Mouse (Mus musculus): ENCODE results near the gene Clpb. TPM values are rescaled to one million over a fixed set of nuclear protein-coding genes. Genes with fewer than 3 reads are reported as not detected.

Gene Clpb
- polyA plus RNA-seq, 1 experiment = 9.7 TPM

DNA sequence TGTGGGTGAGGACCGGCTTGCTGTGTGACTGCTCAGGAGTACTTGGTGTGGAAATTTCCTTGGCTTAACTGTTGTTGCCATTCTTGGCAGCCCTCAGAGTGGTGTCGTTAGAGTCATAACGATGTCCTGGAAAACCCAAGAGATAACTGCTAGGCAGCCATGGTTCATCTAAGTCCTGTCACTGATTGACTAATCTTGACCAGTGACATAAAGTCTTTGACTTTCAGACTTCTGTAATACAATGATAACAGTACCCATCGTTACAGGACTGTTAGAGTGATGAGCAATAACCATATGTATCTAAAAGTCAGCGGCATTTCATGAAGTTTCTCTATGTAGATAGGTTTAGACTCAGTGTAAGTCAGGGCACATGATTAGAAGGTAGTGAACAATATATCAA is 46.8 kb downstream of the Clpb start:
- TF ChIP-seq CTCF (IDR thresholded peaks at IDR 0.05; ENCODE audit: low read depth, low read length) = no peak
- TF ChIP-seq POLR2A (IDR thresholded peaks at IDR 0.05; ENCODE audit: borderline replicate concordance, low read depth, low read length) = no peak
- no peak overlapping the region for H3K27ac ChIP-seq (ENCODE audit: insufficient read depth, low read depth, low read length)
- no peaks in the 10 kb centered on the region for H3K4me1 ChIP-seq (ENCODE audit: control insufficient read depth, insufficient read depth, low read length)
- no peak overlapping the region for H3K4me3 ChIP-seq (ENCODE audit: insufficient read depth, low read length)

DNA sequence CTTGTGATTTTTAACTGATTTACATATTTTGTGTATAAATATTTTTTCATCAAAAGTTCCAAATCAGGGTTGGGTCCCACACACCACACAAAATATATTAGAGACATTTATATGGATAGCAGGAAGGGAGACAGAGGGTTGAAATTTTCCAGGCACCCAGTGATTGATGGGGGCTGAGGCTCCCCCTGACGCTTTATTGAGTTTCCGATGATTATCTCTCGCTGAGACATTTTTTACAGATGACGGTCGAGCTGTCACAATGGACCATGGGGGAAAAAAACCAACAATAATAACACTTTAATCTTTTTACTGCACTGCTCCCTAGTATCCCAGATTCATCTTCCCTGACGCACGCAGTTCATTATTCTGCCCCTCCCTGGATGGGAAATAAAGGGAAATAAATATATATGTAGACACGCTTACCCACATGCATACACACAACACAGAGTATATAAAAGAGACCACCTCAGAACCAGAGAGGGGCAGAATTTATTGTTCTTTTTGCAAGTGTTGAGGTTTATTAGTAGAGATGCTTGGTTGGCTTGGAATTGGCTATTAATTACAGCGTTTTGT is 50.5 kb downstream of the Clpb start:
- TF ChIP-seq CTCF (IDR thresholded peaks at IDR 0.05; ENCODE audit: low read depth, low read length) (no peak), POLR2A (IDR thresholded peaks at IDR 0.05; ENCODE audit: borderline replicate concordance, low read depth, low read length) (no peak)
- Histone ChIP-seq H3K4me3 (ENCODE audit: insufficient read depth, low read length) (no peak overlapping the region), H3K4me1 (ENCODE audit: control insufficient read depth, insufficient read depth, low read length) (no peaks in the 10 kb centered on the region), H3K27ac (ENCODE audit: insufficient read depth, low read depth, low read length) (no peak overlapping the region)

DNA sequence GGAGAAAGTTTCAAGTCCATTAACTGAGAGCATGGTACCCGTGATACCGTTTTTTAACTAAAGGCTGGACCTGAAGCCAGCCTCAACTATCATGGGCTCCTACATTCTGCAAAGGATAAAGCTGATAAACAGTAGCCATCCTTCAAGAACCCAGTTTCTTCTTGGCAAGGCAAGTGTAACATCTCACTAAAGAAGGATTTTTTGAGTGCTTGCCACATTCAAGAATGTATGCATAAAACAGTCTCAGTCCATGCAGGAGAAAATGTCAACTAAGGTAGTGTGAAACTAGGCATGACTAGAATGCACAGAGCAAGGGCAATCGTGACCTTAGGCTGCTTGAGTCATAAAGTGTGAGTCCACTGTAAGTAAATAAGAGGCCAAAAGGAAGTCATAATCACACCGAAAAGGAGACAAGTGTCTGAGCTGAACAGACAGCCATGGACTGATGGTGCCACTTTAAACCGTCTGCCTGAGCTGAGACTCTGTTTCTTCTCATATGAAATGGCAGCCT is 51.7 kb downstream of the Clpb start:
- H3K27ac ChIP-seq (ENCODE audit: insufficient read depth, low read depth, low read length) = no peak overlapping the region
- no peaks in the 10 kb centered on the region for H3K4me1 ChIP-seq (ENCODE audit: control insufficient read depth, insufficient read depth, low read length)
- TF ChIP-seq POLR2A (IDR thresholded peaks at IDR 0.05; ENCODE audit: borderline replicate concordance, low read depth, low read length) (no peak), CTCF (IDR thresholded peaks at IDR 0.05; ENCODE audit: low read depth, low read length) (no peak)
- no peak overlapping the region for H3K4me3 ChIP-seq (ENCODE audit: insufficient read depth, low read length)

DNA sequence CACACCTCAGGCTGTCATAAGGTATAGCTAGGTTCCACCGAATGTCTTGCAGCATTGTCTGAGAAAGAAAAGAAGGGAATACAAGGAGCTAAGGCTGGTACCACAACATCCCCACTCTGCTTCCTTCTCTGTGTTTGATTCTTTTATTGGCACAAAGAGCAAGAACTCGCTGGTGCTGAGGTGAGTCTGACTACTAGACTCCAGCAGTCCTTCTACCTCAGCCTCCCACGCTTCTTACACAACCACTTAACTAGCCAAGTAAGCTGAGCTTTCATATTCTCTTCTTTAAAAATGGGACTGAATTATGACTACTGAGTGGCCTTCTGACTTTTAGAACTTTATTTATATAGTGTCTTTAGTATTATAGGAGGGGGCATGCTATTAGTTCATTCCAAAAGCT is 56.9 kb downstream of the Clpb start:
- Histone ChIP-seq H3K4me3 (ENCODE audit: insufficient read depth, low read length) (no peak overlapping the region), H3K4me1 (ENCODE audit: control insufficient read depth, insufficient read depth, low read length) (no peaks in the 10 kb centered on the region), H3K27ac (ENCODE audit: insufficient read depth, low read depth, low read length) (no peak overlapping the region)
- TF ChIP-seq CTCF (IDR thresholded peaks at IDR 0.05; ENCODE audit: low read depth, low read length) (no peak), POLR2A (IDR thresholded peaks at IDR 0.05; ENCODE audit: borderline replicate concordance, low read depth, low read length) (no peak)

DNA sequence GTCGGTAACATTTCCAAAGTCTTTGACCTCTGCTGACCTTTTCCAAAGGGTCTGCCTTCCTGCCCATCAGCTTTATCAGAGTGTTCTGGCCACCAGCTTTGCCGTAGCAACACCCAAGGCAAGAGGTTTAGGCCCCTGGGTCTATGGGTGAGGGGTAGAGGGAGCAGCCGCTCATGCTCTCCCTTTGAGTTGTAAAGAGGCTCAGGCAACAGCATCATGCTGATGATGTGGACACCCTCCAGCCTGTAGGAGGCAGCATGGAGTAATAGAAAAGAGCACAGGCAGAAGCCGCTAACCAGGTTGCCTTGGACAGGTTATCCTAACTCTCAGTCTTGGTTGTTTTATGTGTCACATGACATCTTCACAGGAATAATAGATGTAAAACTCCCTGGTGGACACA is 61.6 kb downstream of the Clpb start:
- Histone ChIP-seq H3K4me1 (ENCODE audit: control insufficient read depth, insufficient read depth, low read length) (no peaks in the 10 kb centered on the region), H3K27ac (ENCODE audit: insufficient read depth, low read depth, low read length) (no peak overlapping the region), H3K4me3 (ENCODE audit: insufficient read depth, low read length) (no peak overlapping the region)
- TF ChIP-seq CTCF (IDR thresholded peaks at IDR 0.05; ENCODE audit: low read depth, low read length) (no peak), POLR2A (IDR thresholded peaks at IDR 0.05; ENCODE audit: borderline replicate concordance, low read depth, low read length) (no peak)

DNA sequence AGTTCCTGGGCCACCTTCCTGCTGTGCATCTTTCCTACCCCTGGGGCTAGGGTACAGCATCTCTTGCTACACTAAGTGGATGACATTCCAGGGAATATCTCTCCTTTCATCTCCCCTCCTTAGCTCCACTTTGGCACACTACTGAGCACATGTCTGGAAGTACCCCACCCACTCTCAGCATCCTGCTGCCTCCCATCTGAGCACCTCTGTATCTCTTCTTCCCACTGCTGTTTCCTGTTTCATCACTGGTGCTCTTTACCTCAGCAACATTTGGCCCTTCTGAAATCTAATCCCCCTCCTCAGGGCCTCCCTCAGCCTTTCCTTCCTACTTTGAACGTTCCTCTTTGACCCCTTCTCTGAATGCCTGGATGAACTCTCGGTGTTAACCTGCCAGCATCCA is 63.5 kb downstream of the Clpb start:
- no peak for TF ChIP-seq CTCF (IDR thresholded peaks at IDR 0.05; ENCODE audit: low read depth, low read length)
- no peak for TF ChIP-seq POLR2A (IDR thresholded peaks at IDR 0.05; ENCODE audit: borderline replicate concordance, low read depth, low read length)
- no peak overlapping the region for H3K4me3 ChIP-seq (ENCODE audit: insufficient read depth, low read length)
- H3K27ac ChIP-seq (ENCODE audit: insufficient read depth, low read depth, low read length) = no peak overlapping the region

DNA sequence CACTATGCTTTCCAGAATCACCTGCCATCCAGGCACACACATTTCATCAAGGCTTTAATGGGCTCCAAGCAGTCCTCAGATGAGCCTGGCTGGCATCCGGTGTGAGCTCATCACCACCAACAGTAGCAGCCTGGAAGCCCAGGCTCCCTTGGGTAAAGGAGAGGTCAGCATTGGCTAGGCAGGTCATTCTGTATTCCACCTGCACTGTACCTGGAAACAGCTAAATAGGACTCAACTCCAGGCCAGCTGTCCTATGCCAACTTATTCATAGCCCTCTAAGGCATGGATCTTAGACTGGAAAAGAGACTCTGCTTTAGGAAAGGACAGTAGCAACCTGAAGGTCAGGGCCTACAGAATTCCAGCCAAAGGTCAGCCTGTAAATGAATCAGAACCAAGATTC is 68.7 kb downstream of the Clpb start:
- no peak for TF ChIP-seq POLR2A (IDR thresholded peaks at IDR 0.05; ENCODE audit: borderline replicate concordance, low read depth, low read length)
- TF ChIP-seq CTCF (IDR thresholded peaks at IDR 0.05; ENCODE audit: low read depth, low read length) = no peak
- H3K4me1 ChIP-seq (ENCODE audit: control insufficient read depth, insufficient read depth, low read length) = peaks cover 6% of the 10 kb centered on the region
- no peak overlapping the region for H3K4me3 ChIP-seq (ENCODE audit: insufficient read depth, low read length)
- no peak overlapping the region for H3K27ac ChIP-seq (ENCODE audit: insufficient read depth, low read depth, low read length)

More for the DNA sequence above, 63.5 kb downstream of the Clpb start:
- no peaks in the 10 kb centered on the region for H3K4me1 ChIP-seq (ENCODE audit: control insufficient read depth, insufficient read depth, low read length)

DNA sequence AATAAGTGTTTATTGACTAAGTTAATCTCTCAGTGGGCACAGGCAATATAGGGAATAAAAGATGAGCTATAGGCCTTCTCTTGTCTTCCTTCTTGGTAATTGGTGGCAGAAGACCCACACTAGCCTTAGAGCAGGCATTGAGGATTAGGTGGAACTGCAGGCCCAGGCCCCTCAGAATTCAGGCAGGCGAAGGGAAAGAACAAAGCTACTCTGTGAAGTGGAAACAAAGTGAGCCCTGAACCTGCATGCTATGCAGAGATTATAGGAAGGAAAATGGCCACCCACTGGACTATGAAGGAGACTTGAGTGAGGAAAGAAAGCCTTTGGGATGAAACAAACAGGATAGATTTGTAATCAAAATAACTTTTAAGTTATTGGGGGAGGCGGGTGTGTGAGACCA is 69.6 kb downstream of the Clpb start:
- Histone ChIP-seq H3K27ac (ENCODE audit: insufficient read depth, low read depth, low read length) (no peak overlapping the region), H3K4me3 (ENCODE audit: insufficient read depth, low read length) (no peak overlapping the region), H3K4me1 (ENCODE audit: control insufficient read depth, insufficient read depth, low read length) (peaks cover 6% of the 10 kb centered on the region)
- no peak for TF ChIP-seq POLR2A (IDR thresholded peaks at IDR 0.05; ENCODE audit: borderline replicate concordance, low read depth, low read length)
- TF ChIP-seq CTCF (IDR thresholded peaks at IDR 0.05; ENCODE audit: low read depth, low read length) = no peak

DNA sequence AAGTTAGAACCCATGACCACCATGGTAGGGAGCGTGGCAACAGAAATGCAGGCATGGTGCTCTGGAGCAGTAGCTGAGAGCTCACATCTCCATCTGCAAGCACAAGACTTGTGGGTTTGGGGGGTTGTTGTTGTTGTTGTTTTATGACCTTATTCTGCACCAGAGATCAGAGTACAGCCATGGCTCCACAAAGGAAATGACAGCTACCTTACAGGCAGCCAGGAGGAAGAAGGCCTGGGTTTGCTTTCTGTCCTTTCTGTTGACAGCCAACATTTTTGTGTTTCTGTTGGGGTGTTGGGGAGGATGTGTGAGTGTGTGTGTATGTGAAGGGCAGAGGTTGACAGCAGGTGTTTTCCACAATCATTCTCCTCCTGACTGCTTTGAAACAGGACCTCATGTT is 71.9 kb downstream of the Clpb start:
- H3K27ac ChIP-seq (ENCODE audit: insufficient read depth, low read depth, low read length) = no peak overlapping the region
- TF ChIP-seq POLR2A (IDR thresholded peaks at IDR 0.05; ENCODE audit: borderline replicate concordance, low read depth, low read length) (no peak), CTCF (IDR thresholded peaks at IDR 0.05; ENCODE audit: low read depth, low read length) (no peak)
- no peak overlapping the region for H3K4me3 ChIP-seq (ENCODE audit: insufficient read depth, low read length)
- H3K4me1 ChIP-seq (ENCODE audit: control insufficient read depth, insufficient read depth, low read length) = peaks cover 10% of the 10 kb centered on the region

DNA sequence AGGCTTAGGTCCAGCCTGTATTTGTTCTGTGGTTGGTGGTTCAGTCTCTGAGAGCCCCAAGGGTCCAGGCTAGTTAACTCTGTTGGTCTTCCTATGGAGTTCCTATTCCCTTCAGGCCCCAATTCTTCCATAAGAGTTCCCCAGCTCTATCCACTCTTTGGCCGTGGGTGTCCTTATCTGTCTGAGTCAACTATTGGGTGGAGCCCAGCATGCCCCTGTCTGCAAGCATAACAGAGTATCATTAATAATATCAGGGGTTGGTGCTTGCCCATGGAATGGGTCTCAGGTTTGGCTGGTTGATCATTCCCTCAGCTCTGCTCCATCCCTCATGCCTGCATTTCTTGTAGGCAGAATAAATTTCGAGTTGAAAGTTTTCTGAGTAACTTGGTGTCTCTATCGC is 74.3 kb downstream of the Clpb start:
- H3K4me3 ChIP-seq (ENCODE audit: insufficient read depth, low read length) = no peak overlapping the region
- no peak overlapping the region for H3K27ac ChIP-seq (ENCODE audit: insufficient read depth, low read depth, low read length)
- no peak for TF ChIP-seq CTCF (IDR thresholded peaks at IDR 0.05; ENCODE audit: low read depth, low read length)
- TF ChIP-seq POLR2A (IDR thresholded peaks at IDR 0.05; ENCODE audit: borderline replicate concordance, low read depth, low read length) = no peak
- peaks cover 10% of the 10 kb centered on the region for H3K4me1 ChIP-seq (ENCODE audit: control insufficient read depth, insufficient read depth, low read length)

Measured in bone marrow macrophage, adult 2 months (primary cell).